Mouse (Mus musculus): Measurements from ENCODE around the gene Gm11437. TPM values are rescaled to one million over a fixed set of nuclear protein-coding genes. Genes with fewer than 3 reads are reported as not detected.

The Gm11437 gene
- polyA plus RNA-seq, 1 experiment from 2014 or later: 0.14 TPM

DNA sequence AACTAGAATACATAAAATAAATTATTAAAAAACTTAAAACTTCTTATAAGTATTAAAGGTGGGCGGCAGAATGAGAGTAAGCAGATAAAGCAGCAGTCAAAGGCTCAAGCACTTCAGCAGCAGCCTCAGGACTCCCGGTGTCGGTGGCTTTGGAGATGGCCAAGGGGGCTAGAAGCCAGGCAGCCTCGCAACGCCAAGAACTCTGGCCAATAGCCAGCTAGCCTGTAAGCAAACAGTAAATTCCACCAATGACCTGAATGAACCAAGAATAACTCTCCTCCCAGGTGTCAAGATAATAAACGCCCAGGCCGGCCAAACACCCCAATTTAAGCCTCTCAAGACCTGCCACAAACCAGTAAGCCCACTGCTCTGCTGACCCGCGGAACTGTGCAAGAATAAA, 51.6 kb downstream of the Gm11437 start:
- Histone ChIP-seq H3K27ac (ENCODE audit: low read depth) (no peak overlapping the region), H3K4me2 (ENCODE audit: low read depth, low read length) (no peak overlapping the region), H3K27me3 (ENCODE audit: insufficient read depth, low read length) (no peaks in the 10 kb centered on the region), H3K36me3 (replicated peaks; ENCODE audit: insufficient read depth, low read length) (peaks cover 25% of the 10 kb centered on the region), H3K4me3 (ENCODE audit: low read depth, low read length) (no peak overlapping the region), H3K9me3 (ENCODE audit: low read length) (no peaks in the 10 kb centered on the region), H3K9ac (replicated peaks) (no peak overlapping the region), H3K4me1 (ENCODE audit: insufficient read depth) (no peaks in the 10 kb centered on the region; the same call in 1 of the 2 replicates)
- no peak for DNase-seq
- 85% methylated on average over 9 of the region's 9 CpGs for WGBS (ENCODE audit: insufficient replicate concordance)
- TF ChIP-seq CTCF (IDR thresholded peaks at IDR 0.05; ENCODE audit: low read depth) (no peak), EP300 (IDR thresholded peaks at IDR 0.05; ENCODE audit: low read depth) (no peak)
- ATAC-seq: no peak

DNA sequence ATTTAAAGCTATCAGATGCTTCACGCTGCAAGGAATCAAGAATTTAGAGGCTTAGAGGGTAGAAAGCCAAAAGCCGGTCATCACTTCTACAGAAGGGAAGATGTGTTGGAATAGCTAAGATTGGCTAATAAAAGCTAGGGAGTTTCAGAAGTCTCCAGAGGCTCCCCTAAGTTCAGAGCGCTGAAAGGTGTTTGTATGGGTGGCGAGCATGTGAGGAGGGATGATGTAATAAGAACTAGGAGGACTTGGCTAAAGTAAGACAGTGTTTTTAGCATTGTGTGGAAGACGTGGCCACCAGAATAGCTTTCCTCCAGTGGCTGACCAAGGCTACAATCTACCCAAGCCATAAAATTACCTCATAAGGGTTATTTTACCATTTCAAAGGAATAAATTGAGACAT, 53.7 kb downstream of the Gm11437 start:
- Histone ChIP-seq H3K4me2 (ENCODE audit: low read depth, low read length) (no peak overlapping the region), H3K9me3 (ENCODE audit: low read length) (no peaks in the 10 kb centered on the region), H3K9ac (replicated peaks) (no peak overlapping the region), H3K27ac (ENCODE audit: low read depth) (no peak overlapping the region), H3K4me3 (ENCODE audit: low read depth, low read length) (no peak overlapping the region), H3K4me1 (ENCODE audit: insufficient read depth) (no peaks in the 10 kb centered on the region), H3K27me3 (ENCODE audit: insufficient read depth, low read length) (no peaks in the 10 kb centered on the region), H3K36me3 (replicated peaks; ENCODE audit: insufficient read depth, low read length) (peaks cover 19% of the 10 kb centered on the region)
- DNase-seq (no peak), ATAC-seq (no peak)
- TF ChIP-seq EP300 (IDR thresholded peaks at IDR 0.05; ENCODE audit: low read depth): no peak
- 87% methylated on average over 5 of the region's 5 CpGs for WGBS (ENCODE audit: insufficient replicate concordance)

DNA sequence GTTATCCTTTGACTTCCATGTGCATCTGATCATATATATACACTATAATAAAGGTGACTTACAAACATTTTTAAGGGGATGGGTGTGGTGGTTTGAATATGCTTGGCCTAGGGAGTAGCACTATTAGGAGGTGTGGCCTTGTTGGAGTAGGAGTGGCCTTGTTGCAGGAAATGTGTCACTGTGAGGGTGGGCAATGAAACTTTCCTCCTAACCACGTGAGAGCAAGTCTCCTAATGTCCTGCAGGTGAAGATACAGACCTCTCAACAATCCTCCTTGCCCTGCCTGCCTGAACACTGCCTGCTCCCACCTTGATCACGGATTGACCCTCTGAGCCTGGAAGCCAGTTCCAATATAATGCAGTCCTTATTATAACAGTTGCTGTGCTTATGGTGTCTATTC, 60.1 kb downstream of the Gm11437 start:
- no peaks in the 10 kb centered on the region for H3K9me3 ChIP-seq (ENCODE audit: low read length)

DNA sequence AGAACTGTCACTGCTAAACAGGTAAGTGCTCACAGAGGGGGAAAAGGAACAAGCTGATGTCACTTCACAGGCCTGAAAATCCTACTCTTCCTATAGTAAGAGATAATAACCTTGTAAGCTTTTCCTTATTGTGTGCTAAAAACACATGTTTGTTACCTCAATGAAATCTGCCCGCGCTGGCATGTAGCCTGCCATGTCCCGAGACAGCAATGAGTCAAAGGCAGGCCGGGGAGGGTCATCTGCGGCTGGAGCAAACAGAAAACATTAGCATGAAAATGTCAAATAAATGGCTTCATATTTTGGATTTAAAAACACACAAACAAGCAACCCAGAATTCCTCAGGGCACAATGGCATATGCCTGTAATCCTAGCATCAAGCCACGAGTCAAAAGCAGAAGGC, 63.2 kb downstream of the Gm11437 start:
- WGBS (ENCODE audit: insufficient replicate concordance): 89% methylated on average over 6 of the region's 6 CpGs
- Histone ChIP-seq H3K9ac (replicated peaks) (no peak overlapping the region), H3K27ac (ENCODE audit: low read depth) (no peak overlapping the region), H3K27me3 (ENCODE audit: insufficient read depth, low read length) (no peaks in the 10 kb centered on the region), H3K9me3 (ENCODE audit: low read length) (no peaks in the 10 kb centered on the region), H3K4me3 (ENCODE audit: low read depth, low read length) (no peak overlapping the region), H3K4me1 (ENCODE audit: insufficient read depth) (no peaks in the 10 kb centered on the region), H3K4me2 (ENCODE audit: low read depth, low read length) (no peak overlapping the region), H3K36me3 (replicated peaks; ENCODE audit: insufficient read depth, low read length) (peaks cover 28% of the 10 kb centered on the region)
- DNase-seq (no peak), ATAC-seq (no peak)
- TF ChIP-seq CTCF (IDR thresholded peaks at IDR 0.05; ENCODE audit: low read depth) (no peak), EP300 (IDR thresholded peaks at IDR 0.05; ENCODE audit: low read depth) (no peak)

More for the DNA sequence above, 60.1 kb downstream of the Gm11437 start:
- DNase-seq (no peak), ATAC-seq (no peak)
- Histone ChIP-seq H3K4me1 (ENCODE audit: insufficient read depth) (no peaks in the 10 kb centered on the region), H3K27me3 (ENCODE audit: insufficient read depth, low read length) (no peaks in the 10 kb centered on the region), H3K4me2 (ENCODE audit: low read depth, low read length) (no peak overlapping the region), H3K4me3 (ENCODE audit: low read depth, low read length) (no peak overlapping the region), H3K36me3 (replicated peaks; ENCODE audit: insufficient read depth, low read length) (peaks cover 24% of the 10 kb centered on the region), H3K9ac (replicated peaks) (no peak overlapping the region), H3K27ac (ENCODE audit: low read depth) (no peak overlapping the region)
- no peak for TF ChIP-seq EP300 (IDR thresholded peaks at IDR 0.05; ENCODE audit: low read depth)
- TF ChIP-seq CTCF (IDR thresholded peaks at IDR 0.05; ENCODE audit: low read depth): no peak
- 57% methylated on average over 2 of the region's 2 CpGs for WGBS (ENCODE audit: insufficient replicate concordance)

DNA sequence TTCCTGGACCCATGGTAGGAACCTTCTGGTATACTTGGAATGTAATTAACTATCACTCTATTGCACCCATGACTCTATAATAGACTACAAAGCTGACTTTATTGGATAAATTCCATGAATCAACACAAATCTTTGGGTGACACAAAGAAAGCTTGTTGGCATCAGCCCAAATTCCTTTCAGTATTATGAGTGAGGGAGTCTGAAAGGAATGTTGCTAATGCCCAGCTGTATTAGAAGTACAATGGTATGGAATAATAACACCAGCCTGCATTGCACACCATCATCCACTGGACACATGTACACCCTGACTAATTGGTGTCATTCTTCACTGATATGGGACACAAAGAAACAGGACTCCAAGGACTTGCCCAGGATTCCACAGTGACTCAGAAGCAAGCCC, 66.1 kb downstream of the Gm11437 start:
- no peak for DNase-seq
- no peaks in the 10 kb centered on the region for H3K27me3 ChIP-seq (ENCODE audit: insufficient read depth, low read length)
- no peak overlapping the region for H3K27ac ChIP-seq (ENCODE audit: low read depth)
- H3K4me2 ChIP-seq (ENCODE audit: low read depth, low read length): no peak overlapping the region
- no peaks in the 10 kb centered on the region for H3K4me1 ChIP-seq (ENCODE audit: insufficient read depth)
- H3K36me3 ChIP-seq (replicated peaks; ENCODE audit: insufficient read depth, low read length): peaks cover 31% of the 10 kb centered on the region
- H3K9ac ChIP-seq (replicated peaks): no peak overlapping the region
- TF ChIP-seq CTCF (IDR thresholded peaks at IDR 0.05; ENCODE audit: low read depth): no peak
- no peak for TF ChIP-seq EP300 (IDR thresholded peaks at IDR 0.05; ENCODE audit: low read depth)
- H3K9me3 ChIP-seq (ENCODE audit: low read length): no peaks in the 10 kb centered on the region
- no peak for ATAC-seq
- H3K4me3 ChIP-seq (ENCODE audit: low read depth, low read length): no peak overlapping the region

Other genes starting within 250 kb of the Gm11437 start
- gene Ddx52, start 225.4 kb downstream of the Gm11437 start, polyA plus RNA-seq (2015; fragmentation: Nextera tagmentation; extraction: Ambion mirVana): 11.3 and 12.5 TPM in 2 replicates
- 2.9 and 3.5 TPM in 2 replicates for gene Synrg, start 203.0 kb downstream of the Gm11437 start, polyA plus RNA-seq (2015; fragmentation: Nextera tagmentation; extraction: Ambion mirVana)
- gene Dusp14, start 98.2 kb downstream of the Gm11437 start, polyA plus RNA-seq (2015; fragmentation: Nextera tagmentation; extraction: Ambion mirVana): 1.7 and 1.8 TPM in 2 replicates
- 5.7 and 6.1 TPM in 2 replicates for gene Tada2a, start 37.9 kb downstream of the Gm11437 start, polyA plus RNA-seq (2015; fragmentation: Nextera tagmentation; extraction: Ambion mirVana)
- gene Acaca, start 37.8 kb downstream of the Gm11437 start, polyA plus RNA-seq (2015; fragmentation: Nextera tagmentation; extraction: Ambion mirVana): 2.0 TPM in 2 replicates